Mouse (Mus musculus) heart, embryonic 16.5 days (tissue): ENCODE results near the gene Nuak2. TPM values are rescaled to one million over a fixed set of nuclear protein-coding genes. Genes with fewer than 3 reads are reported as not detected.

Experiments
- ATAC-seq: fragments of 200-750 bp; cut with Nextera tagmentation; replicated peaks from 2 replicates; pipeline ENCODE4 v1.8.0; 2017; ENCODE audit warnings: moderate number of reproducible peaks; ENCODE audit not compliant: insufficient read depth, low FRiP score; ENCODE audit errors: extremely low read depth
- H3K27ac ChIP-seq: fragments of 300-500 bp; sonication (generic); 2 replicates; pipeline ENCODE4 v1.5.1; 2014; ENCODE audit warnings: mild to moderate bottlenecking, low read length, control low read depth, moderate library complexity
- H3K27me3 ChIP-seq: fragments of 300-500 bp; sonication (generic); 2 replicates; pipeline ENCODE4 v1.6.1; 2014; ENCODE audit warnings: low read length, mixed read lengths; ENCODE audit not compliant: control insufficient read depth, insufficient read depth
- H3K36me3 ChIP-seq: fragments of 300-500 bp; sonication (generic); 2 replicates; pipeline ENCODE4 v1.6.1; 2014; ENCODE audit not compliant: control insufficient read depth, insufficient read depth
- H3K4me1 ChIP-seq: fragments of 300-500 bp; sonication (generic); 2 replicates; pipeline ENCODE4 v1.6.1; 2014; ENCODE audit warnings: low read length, mixed read lengths; ENCODE audit not compliant: control insufficient read depth, insufficient read depth
- H3K4me2 ChIP-seq: fragments of 300-500 bp; sonication (generic); 2 replicates; pipeline ENCODE4 v1.6.1; 2014; ENCODE audit warnings: low read depth, mild to moderate bottlenecking, control low read depth, low read length
- H3K4me3 ChIP-seq: fragments of 300-500 bp; sonication (generic); 2 replicates; pipeline ENCODE4 v1.5.1; 2014; ENCODE audit warnings: mild to moderate bottlenecking, control low read depth, low read length
- H3K9ac ChIP-seq: fragments of 300-500 bp; sonication (generic); 2 replicates; pipeline ENCODE4 v1.6.1; 2014; ENCODE audit warnings: low read length, control low read depth
- H3K9me3 ChIP-seq: fragments of 300-500 bp; sonication (generic); replicated peaks from 2 replicates; pipeline ENCODE4 v1.6.1; 2016; ENCODE audit warnings: low read length; ENCODE audit not compliant: control insufficient read depth
- WGBS: fragments of 180-500 bp; shearing (Covaris S2); extraction: QIAGEN DNeasy Blood & Tissue Kit; methylation state at CpG from one replicate; pipeline ENCODE4 v1.1.7; 2014; 5-methylcytosine and 5-hydroxymethylcytosine counted together
- polyA plus RNA-seq: library from polyadenylated mRNA; unstranded; fragments of >200 nt; fragmentation: Nextera tagmentation; extraction: Ambion mirVana; gene quantifications from 2 replicates; pipeline ENCODE4 v1.2.1, GENCODE M21; 2015

Gene Nuak2
- polyA plus RNA-seq, 1 experiment from 2014 or later: 3.4 TPM

DNA sequence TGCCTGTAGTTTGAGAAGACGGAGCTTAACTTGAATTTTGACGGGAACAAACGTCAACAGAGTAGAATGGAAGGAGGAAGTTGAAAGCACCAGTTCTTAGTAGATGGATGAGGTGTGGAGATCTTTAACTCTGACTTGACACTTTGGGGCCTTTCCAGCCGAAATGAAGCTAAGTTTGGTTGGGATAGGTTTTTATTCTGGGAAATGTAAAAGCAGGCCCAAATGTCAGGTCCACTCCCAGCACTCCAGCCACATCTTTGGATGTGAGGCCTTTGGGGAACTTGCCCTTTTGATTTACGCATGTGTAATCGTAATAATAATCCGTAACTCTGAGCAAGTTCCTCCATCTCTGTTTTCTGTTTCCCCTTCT, 684 bp downstream of the Nuak2 start:
- H3K4me3 ChIP-seq: peak overlapping the region; percentile 69
- no peaks in the 10 kb centered on the region for H3K9me3 ChIP-seq
- no peak overlapping the region for H3K27ac ChIP-seq
- H3K4me2 ChIP-seq: peak overlapping the region; percentile 82
- H3K9ac ChIP-seq: peak overlapping the region; percentile 78
- WGBS: 38% methylated on average over 7 of the region's 7 CpGs
- H3K27me3 ChIP-seq: peaks cover 3% of the 10 kb centered on the region; the same call in 1 of the 2 replicates
- no peaks in the 10 kb centered on the region for H3K36me3 ChIP-seq
- H3K4me1 ChIP-seq: peaks cover 28% of the 10 kb centered on the region
- no peak for ATAC-seq

DNA sequence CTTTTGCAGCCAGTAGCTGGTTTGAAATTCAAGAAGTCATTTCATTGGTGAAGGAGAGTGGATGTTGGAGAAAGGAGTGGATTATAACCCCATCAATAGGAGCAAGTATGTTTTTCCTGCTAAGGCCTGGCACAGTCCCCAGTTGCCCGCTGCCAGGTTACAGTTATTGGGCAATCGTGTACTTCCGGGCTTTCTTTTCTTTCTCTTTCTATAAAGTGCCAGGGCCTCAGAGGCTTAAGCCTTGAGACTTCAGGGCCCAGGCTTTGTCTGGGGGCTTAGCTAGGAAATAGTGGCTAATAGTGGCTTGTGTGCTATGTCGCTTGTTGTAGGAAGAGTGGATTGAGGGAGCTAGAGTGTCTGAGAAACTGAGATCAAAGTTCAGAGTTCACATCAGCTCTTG, 1.5 kb downstream of the Nuak2 start:
- Histone ChIP-seq H3K9ac (0 out of 2 replicates have a peak overlapping the region, but pooled peaks have one; percentile 20), H3K4me3 (0 out of 2 replicates have a peak overlapping the region, but pooled peaks have one; percentile 69), H3K36me3 (no peaks in the 10 kb centered on the region), H3K27me3 (peaks cover 3% of the 10 kb centered on the region; the same call in 1 of the 2 replicates), H3K4me2 (peak overlapping the region; percentile 82), H3K4me1 (peaks cover 20% of the 10 kb centered on the region), H3K9me3 (no peaks in the 10 kb centered on the region), H3K27ac (peak overlapping the region; percentile 36; the same call in 1 of the 2 replicates)
- no peak for ATAC-seq
- WGBS: 56% methylated on average over 4 of the region's 4 CpGs

DNA sequence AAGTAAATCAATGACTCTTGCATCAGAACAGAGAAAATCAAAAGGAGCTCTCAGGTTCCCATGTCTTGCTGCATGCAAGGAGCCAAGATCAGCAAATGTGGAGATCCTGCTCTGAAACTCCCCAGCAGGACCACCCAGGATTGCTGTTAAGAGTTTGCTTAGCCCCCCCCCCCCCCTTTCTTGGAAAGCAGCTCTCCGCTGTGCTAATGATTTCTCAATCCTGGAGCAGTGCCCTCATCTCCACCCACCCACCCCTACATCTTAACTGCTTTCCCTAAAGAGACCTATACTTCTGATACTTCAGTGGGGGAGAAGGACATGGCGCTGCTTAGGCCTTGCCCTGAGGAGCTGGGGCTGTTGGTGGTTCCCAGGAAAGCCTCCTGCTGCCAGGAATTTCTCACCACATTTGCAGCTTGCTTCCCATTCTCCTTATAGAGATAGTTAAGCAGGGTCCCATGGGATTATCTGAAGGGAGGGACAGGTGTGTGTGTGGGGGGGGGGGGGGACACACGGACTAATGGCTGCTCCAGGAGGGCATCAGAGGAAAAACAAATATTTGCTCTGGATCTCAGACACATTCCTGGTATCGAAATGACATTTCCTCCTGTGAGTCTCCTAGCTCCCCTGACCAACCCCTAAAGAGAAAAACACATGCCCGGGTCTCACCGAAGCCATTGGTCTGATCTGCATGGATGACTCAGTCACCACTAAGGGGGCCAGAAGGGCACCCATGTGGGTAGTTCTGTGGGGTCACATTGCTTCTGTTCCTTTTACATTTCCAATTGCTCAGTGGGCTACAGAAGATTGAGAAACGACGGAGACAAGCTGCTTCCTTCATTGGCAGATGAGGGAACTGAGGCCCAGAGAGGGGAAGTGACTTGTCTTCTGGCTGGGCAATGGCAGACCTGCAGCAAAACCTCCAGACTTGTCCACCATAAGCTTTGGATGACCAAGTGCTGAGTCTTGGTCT, 2.3 kb downstream of the Nuak2 start:
- Histone ChIP-seq H3K4me3 (no peak overlapping the region), H3K9me3 (no peaks in the 10 kb centered on the region)
- no peak for ATAC-seq

DNA sequence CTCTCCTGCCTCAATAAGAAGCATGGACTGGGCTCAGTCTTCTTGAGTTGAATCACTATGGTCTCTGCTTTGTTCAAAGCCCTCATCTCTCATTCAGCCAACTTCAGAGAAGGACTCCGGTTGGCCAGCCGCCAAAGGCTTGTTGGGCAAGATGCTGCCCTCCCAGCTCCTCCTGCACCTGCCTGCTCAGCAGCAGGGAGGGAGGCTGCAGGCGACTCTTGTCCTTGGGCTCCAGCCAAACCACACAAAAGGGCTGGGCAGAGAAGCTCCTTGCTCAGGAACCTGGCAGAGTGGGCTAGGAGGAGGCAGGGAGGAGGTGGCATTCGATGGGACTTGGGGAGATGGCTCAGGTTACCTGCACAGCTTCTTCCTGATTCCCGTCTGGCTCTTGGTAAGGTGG, 3.3 kb downstream of the Nuak2 start:
- 52% methylated on average over 5 of the region's 5 CpGs for WGBS
- no peaks in the 10 kb centered on the region for H3K9me3 ChIP-seq
- no peaks in the 10 kb centered on the region for H3K36me3 ChIP-seq
- H3K4me2 ChIP-seq: no peak overlapping the region
- peaks cover 23% of the 10 kb centered on the region; the same call in 1 of the 2 replicates for H3K4me1 ChIP-seq
- H3K27me3 ChIP-seq: 0 out of 2 replicates have a peak, but pooled peaks cover 3% of the 10 kb centered on the region
- no peak overlapping the region for H3K9ac ChIP-seq
- no peak for ATAC-seq
- H3K27ac ChIP-seq: no peak overlapping the region
- no peak overlapping the region for H3K4me3 ChIP-seq

More for the DNA sequence above, 2.3 kb downstream of the Nuak2 start:
- Histone ChIP-seq H3K4me1 (peaks cover 23% of the 10 kb centered on the region; the same call in 1 of the 2 replicates), H3K4me2 (peak overlapping the region; percentile 82; the same call in 1 of the 2 replicates), H3K36me3 (no peaks in the 10 kb centered on the region), H3K27ac (peak overlapping the region; percentile 36; the same call in 1 of the 2 replicates), H3K9ac (no peak overlapping the region), H3K27me3 (peaks cover 3% of the 10 kb centered on the region; the same call in 1 of the 2 replicates)
- 56% methylated on average over 8 of the region's 8 CpGs for WGBS

DNA sequence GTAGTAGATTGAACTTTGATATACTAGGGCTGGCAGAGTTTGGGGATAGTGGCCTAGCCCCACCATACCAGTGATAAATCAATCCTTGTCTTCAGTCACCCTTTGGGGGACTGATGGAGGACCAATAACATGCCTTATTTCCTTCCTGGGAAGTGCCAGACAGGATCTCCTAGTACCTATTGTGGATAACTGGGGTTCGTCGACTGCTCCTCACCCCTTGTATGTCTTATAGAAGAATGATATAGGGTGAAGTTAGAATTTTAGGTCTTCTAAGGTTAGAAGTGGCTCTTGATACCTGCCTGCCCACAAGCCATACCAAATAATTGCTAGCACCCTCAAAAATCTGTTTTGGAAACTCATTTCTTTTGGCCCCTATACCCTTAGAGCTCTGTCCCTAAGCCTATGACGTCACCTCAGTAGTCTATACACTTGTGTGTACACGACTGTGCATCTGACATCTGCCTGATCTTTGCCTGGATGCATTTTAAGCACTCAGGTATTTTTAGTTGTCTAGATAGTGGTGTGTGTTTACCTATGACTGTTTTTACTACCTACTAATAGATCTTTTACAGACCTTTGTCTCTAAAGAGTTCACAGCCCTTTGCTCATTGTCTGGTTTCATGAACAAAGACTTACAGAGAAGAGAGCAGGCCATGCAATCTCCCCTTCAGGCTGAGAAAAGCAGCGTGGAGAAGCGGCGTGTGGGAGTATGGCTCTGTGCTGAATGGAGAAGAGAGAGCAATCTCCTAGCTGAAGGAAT, 6.1 kb downstream of the Nuak2 start:
- H3K27ac ChIP-seq: no peak overlapping the region
- WGBS: 63% methylated on average over 7 of the region's 7 CpGs

DNA sequence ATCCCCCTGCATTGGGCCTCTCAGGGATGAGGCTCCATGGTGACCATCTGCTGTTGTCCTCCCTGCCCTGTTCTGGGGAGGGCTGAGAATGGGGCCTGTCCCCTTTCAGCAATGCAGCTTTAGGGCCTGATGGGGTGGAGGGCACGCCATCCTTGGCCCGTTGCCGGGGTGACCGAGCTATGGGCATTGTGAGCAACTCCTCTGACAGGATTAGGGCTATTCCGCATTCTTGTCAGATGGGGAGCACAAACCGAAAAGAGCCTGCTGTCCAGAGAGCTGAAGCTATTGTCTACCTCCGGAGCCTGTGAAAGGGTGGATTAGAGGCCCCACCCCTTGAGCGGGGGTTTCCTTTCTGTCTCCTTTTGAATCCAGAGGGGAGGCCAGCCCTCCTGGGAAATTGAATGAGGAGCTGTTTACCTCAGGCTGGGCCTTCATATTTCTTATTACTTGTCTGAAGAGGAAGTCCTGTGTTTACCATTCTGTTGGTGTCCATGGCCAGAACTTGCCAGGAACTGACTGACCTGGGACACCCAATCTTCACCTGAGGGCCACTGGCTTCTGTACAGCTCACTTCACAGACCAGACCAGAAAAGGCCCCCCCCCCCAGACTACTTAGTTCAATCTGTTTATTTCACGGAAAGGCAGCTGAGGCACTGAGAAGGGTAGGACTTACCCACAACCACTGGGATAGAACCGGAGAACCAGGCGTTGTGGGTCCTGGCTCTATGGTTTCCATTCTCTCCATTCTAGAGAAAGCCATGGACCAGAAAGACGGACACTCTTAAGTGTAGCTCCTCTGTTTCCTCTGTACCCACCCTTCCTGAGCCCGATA, 7.0 kb downstream of the Nuak2 start:
- Histone ChIP-seq H3K4me2 (no peak overlapping the region), H3K9ac (no peak overlapping the region)
- no peak for ATAC-seq

More for the DNA sequence above, 6.1 kb downstream of the Nuak2 start:
- no peak for ATAC-seq
- Histone ChIP-seq H3K9ac (no peak overlapping the region), H3K9me3 (no peaks in the 10 kb centered on the region), H3K4me2 (no peak overlapping the region), H3K4me3 (no peak overlapping the region), H3K4me1 (peaks cover 16% of the 10 kb centered on the region; the same call in 1 of the 2 replicates), H3K36me3 (no peaks in the 10 kb centered on the region), H3K27me3 (no peaks in the 10 kb centered on the region)

DNA sequence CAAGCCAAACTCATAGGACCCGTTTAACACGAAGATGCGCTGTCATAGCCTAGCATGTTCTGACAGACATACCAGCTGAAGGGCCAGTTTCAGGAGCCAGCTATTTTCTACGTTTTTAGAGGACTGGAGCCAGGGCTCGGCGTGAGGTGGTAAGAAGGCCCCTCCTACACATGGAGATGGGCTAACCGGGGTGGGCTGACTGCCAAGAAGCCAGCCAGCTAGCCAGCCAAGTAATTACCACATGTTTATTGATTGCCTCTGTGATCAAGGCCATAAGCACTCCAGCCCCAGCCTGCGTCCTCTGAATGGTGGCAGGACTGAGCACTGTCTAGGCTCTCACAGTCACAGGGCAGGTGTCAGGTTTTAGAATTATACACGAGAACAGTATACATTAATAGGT, 10.9 kb downstream of the Nuak2 start:
- Histone ChIP-seq H3K4me1 (0 out of 2 replicates have a peak, but pooled peaks cover 7% of the 10 kb centered on the region), H3K27ac (no peak overlapping the region), H3K4me3 (no peak overlapping the region), H3K27me3 (no peaks in the 10 kb centered on the region), H3K9me3 (no peaks in the 10 kb centered on the region), H3K4me2 (no peak overlapping the region), H3K9ac (no peak overlapping the region), H3K36me3 (peaks cover 2% of the 10 kb centered on the region; the same call in 1 of the 2 replicates)
- WGBS: 54% methylated on average over 9 of the region's 9 CpGs
- no peak for ATAC-seq

More for the DNA sequence above, 7.0 kb downstream of the Nuak2 start:
- Histone ChIP-seq H3K9me3 (no peaks in the 10 kb centered on the region), H3K36me3 (no peaks in the 10 kb centered on the region), H3K27me3 (no peaks in the 10 kb centered on the region), H3K4me3 (no peak overlapping the region), H3K4me1 (peaks cover 14% of the 10 kb centered on the region; the same call in 1 of the 2 replicates), H3K27ac (no peak overlapping the region)
- 44% methylated on average over 13 of the region's 13 CpGs for WGBS

DNA sequence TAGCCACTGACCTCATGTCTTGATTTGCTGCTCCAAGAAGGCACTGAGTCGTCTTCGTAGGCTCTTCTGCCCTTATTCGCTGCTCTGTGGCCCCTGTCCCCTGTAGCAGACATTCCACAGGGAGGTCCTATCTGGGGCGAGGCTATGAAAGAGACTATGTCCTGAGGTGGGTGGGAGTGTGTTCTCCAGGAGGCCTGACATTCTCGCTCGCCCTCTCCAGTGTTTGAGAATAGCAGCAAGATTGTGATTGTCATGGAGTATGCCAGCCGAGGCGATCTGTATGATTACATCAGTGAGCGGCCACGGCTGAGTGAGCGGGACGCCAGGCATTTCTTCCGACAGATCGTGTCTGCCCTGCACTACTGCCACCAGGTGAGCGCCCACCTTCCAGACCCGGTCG, 11.6 kb downstream of the Nuak2 start:
- Histone ChIP-seq H3K27ac (no peak overlapping the region), H3K4me2 (no peak overlapping the region), H3K9ac (no peak overlapping the region), H3K4me1 (0 out of 2 replicates have a peak, but pooled peaks cover 7% of the 10 kb centered on the region), H3K27me3 (no peaks in the 10 kb centered on the region), H3K36me3 (peaks cover 2% of the 10 kb centered on the region; the same call in 1 of the 2 replicates), H3K9me3 (no peaks in the 10 kb centered on the region), H3K4me3 (no peak overlapping the region)
- 50% methylated on average over 17 of the region's 17 CpGs for WGBS
- no peak for ATAC-seq
